Mouse (Mus musculus) heart, adult 10 weeks (tissue): ENCODE measurements around the gene Zfp534. TPM values are rescaled to one million over a fixed set of nuclear protein-coding genes. Genes with fewer than 3 reads are reported as not detected.

ENCODE experiments used
- polyA plus RNA-seq: library from polyadenylated mRNA; stranded (reverse); fragments of 350-450 nt; fragmentation: Illumina TruSeq; extraction: RNeasy Lipid Tissue Mini Kit (QIAGEN cat#74804); gene quantifications from one replicate; pipeline ENCODE4 v1.2.3, GENCODE M21; 2014; ENCODE audit warnings: low read depth, low replicate concordance

Zfp534 gene
- polyA plus RNA-seq: not detected

GRCm38 (mm10) chr4:147702453-147702852 lies at the start of gene Zfp534:
Zfp534 (minus strand) TSS chr4:147702553.

DNA sequence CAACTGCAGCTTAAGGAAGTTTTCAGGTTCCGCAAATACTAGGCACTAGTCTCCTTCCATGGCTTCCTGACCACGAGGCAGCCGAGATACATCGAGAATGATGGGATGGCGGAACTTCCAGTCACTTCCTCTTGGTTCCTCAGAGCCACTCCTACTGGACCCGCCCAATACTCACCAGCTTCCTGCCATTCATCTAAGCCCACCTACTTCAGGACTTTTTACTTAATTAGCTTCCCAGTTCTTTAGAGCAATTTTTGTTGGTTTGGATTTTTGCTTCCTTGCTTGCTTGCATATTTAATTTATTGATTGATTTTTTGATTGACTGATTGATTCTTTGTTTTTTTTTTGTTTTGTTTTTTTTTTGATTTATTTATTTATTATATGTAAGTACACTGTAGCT lies 59.9 kb downstream of the Zfp534 start, which contains the start of gene Zfp979:
Gene Zfp979 (minus strand): TSS at position 101 of the 400 bp plus-strand sequence.

Other genes with a start within 250 kb of the Zfp534 start
- gene Zfp982, start 210.1 kb downstream of the Zfp534 start, polyA plus RNA-seq: 14.8 TPM
- gene Gm16503, start 162.3 kb downstream of the Zfp534 start, polyA plus RNA-seq: not detected
- 0.73 TPM for gene Zfp985, start 149.3 kb downstream of the Zfp534 start, polyA plus RNA-seq
- gene Zfp979, start 60.0 kb downstream of the Zfp534 start, polyA plus RNA-seq: 7.9 TPM
- gene Zfp984, start 107.2 kb upstream of the Zfp534 start, polyA plus RNA-seq: 6.3 TPM
- gene Zfp933, start 145.8 kb upstream of the Zfp534 start, polyA plus RNA-seq: 7.5 TPM
- gene Miip, start 166.3 kb upstream of the Zfp534 start, polyA plus RNA-seq: 18.3 TPM
- gene Fv1, start 166.4 kb upstream of the Zfp534 start, polyA plus RNA-seq: 27.3 TPM
- gene Mfn2, start 202.2 kb upstream of the Zfp534 start, polyA plus RNA-seq: 452 TPM
- 69.2 TPM for gene Plod1, start 234.2 kb upstream of the Zfp534 start, polyA plus RNA-seq
- gene 2510039O18Rik, start 238.3 kb upstream of the Zfp534 start, polyA plus RNA-seq: 28.8 TPM